Mouse (Mus musculus): ENCODE measurements around the gene Snx5.

GRCm38 (mm10) chr2:144299749-144300669, 29.3 kb upstream of the Snx5 start:
- TF ChIP-seq POLR2A (IDR thresholded peaks at IDR 0.05; ENCODE audit: borderline replicate concordance, extremely low read depth, insufficient read depth, insufficient read length, poor library complexity, severe bottlenecking), result no peak
- no peak for TF ChIP-seq CTCF (IDR thresholded peaks at IDR 0.05; ENCODE audit: borderline replicate concordance, extremely low read depth, insufficient read depth, insufficient read length)

Measured in brain, embryonic 14.5 days (tissue).